Mouse (Mus musculus) hindbrain, postnatal 0 days (tissue): Measurements from ENCODE around the gene Nrp1. TPM values are rescaled to one million over a fixed set of nuclear protein-coding genes. Genes with fewer than 3 reads are reported as not detected.
A peak's percentile ranks its signal among the peaks of the same experiment; 100 is the strongest.

Experiments used
- ATAC-seq: fragments of 200-750 bp; cut with Nextera tagmentation; 2 replicates; pipeline ENCODE4 v1.8.0; 2017; ENCODE audit warnings: mild to moderate bottlenecking, moderate TSS enrichment, moderate library complexity
- DNase-seq: peaks from one replicate; pipeline ENCODE4 v3.0.0-alpha.2; 2015; ENCODE audit warnings: low spot score
- H3K27ac ChIP-seq: fragments of 300-500 bp; sonication (generic); 2 replicates; pipeline ENCODE4 v1.5.1; 2014; ENCODE audit warnings: mild to moderate bottlenecking
- H3K27me3 ChIP-seq: fragments of 300-500 bp; sonication (generic); 2 replicates; pipeline ENCODE4 v1.6.1; 2014; ENCODE audit warnings: low read length, mixed read lengths; ENCODE audit not compliant: insufficient read depth
- H3K36me3 ChIP-seq: fragments of 300-500 bp; sonication (generic); 2 replicates; pipeline ENCODE4 v1.6.1; 2014; ENCODE audit warnings: low read length, mixed read lengths; ENCODE audit not compliant: insufficient read depth
- H3K4me1 ChIP-seq: fragments of 300-500 bp; sonication (generic); 2 replicates; pipeline ENCODE4 v1.6.1; 2014; ENCODE audit warnings: antibody characterized with exemption, low read length, mixed read lengths; ENCODE audit not compliant: insufficient read depth
- H3K4me2 ChIP-seq: fragments of 300-500 bp; sonication (generic); 2 replicates; pipeline ENCODE4 v1.6.1; 2014; ENCODE audit warnings: low read depth, mild to moderate bottlenecking, low read length, moderate library complexity, mixed read lengths
- H3K4me3 ChIP-seq: fragments of 300-500 bp; sonication (generic); 2 replicates; pipeline ENCODE4 v1.5.1; 2014; ENCODE audit warnings: low read length
- H3K9ac ChIP-seq: fragments of 300-500 bp; sonication (generic); replicated peaks from 2 replicates; pipeline ENCODE4 v1.6.1; 2014; ENCODE audit warnings: mild to moderate bottlenecking, low read length, moderate library complexity, mixed read lengths
- H3K9me3 ChIP-seq: fragments of 300-500 bp; sonication (generic); 2 replicates; pipeline ENCODE4 v1.6.1; 2016; ENCODE audit warnings: low read length, mixed read lengths
- CTCF ChIP-seq: IDR thresholded peaks from 2 replicates; pipeline ENCODE4 v1.5.1; 2016; ENCODE audit warnings: antibody characterized with exemption, control low read depth, low read depth
- WGBS: fragments of 180-500 bp; shearing (Covaris S2); extraction: QIAGEN DNeasy Blood & Tissue Kit; methylation state at CpG from one replicate; pipeline ENCODE4 v1.1.7; 2014; 5-methylcytosine and 5-hydroxymethylcytosine counted together
- polyA plus RNA-seq: library from polyadenylated mRNA; unstranded; fragments of >200 nt; fragmentation: Nextera tagmentation; extraction: Ambion mirVana; gene quantifications from 2 replicates; pipeline ENCODE4 v1.2.1, GENCODE M21; 2015
- total RNA-seq: library from RNA; depleted of rRNA; stranded (reverse); fragments of >200 nt; gene quantifications from 2 replicates; pipeline ENCODE4 v1.2.3, GENCODE M21; 2014

Gene Nrp1
- total and polyA plus RNA-seq, 2 experiments from 2014 or later: 44.3 to 51.0 TPM

DNA sequence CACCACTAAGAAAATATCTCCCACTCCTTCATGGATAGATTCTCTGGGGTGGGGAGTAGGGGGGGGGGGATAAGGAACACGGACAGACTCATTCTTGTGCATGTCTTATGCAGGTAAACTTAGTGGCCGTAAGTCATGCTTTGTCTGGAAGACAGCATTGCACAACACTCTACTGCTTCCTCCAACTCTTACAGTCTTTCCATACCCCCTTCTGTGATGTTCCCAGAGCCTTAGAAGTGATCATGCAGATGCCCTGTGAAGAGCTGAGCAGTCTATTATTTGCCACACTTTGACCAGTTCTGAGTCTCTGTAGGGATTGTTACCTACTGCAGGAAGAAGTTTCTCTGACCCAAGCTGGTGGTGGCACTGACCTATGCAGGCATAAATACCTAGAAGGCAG, 98.9 kb downstream of the Nrp1 start:
- no peak overlapping the region for H3K4me3 ChIP-seq
- ATAC-seq: no peak
- no peaks in the 10 kb centered on the region for H3K9me3 ChIP-seq
- H3K36me3 ChIP-seq: no peaks in the 10 kb centered on the region
- H3K9ac ChIP-seq: no peak overlapping the region
- 89% methylated on average over 2 of the region's 2 CpGs for WGBS
- no peak overlapping the region for H3K4me2 ChIP-seq
- no peak overlapping the region for H3K27ac ChIP-seq
- no peaks in the 10 kb centered on the region for H3K27me3 ChIP-seq
- H3K4me1 ChIP-seq: no peaks in the 10 kb centered on the region
- no peak for DNase-seq
- TF ChIP-seq CTCF: no peak

DNA sequence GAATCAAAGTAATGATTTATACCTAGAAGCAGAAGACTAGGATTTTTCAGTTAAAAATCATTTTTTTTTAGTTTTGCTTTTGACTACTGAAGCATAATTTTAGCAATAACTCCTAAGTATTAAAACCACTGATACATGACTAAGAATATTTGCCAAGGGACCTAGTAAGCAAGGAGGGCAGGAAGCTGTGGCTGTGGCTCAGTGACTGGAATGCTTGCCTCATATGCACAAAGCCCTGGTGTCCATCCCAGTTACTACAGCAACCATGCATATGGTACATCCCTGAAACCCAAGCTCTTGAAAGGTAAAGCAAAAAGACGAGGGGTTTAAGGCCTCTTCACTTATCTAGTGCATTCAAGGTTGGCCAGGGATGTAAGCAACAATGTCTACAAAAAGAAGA, 101.3 kb downstream of the Nrp1 start:
- Histone ChIP-seq H3K4me1 (no peaks in the 10 kb centered on the region), H3K4me3 (no peak overlapping the region), H3K27ac (no peak overlapping the region), H3K9ac (no peak overlapping the region), H3K36me3 (no peaks in the 10 kb centered on the region), H3K4me2 (no peak overlapping the region), H3K27me3 (no peaks in the 10 kb centered on the region), H3K9me3 (no peaks in the 10 kb centered on the region)
- WGBS: 62% methylated on average over 1 of the region's 1 CpGs
- ATAC-seq: no peak
- TF ChIP-seq CTCF: peak; percentile 15; the same call in 1 of the 2 replicates
- DNase-seq: no peak

- TF ChIP-seq CTCF: no peak
- Histone ChIP-seq H3K4me2 (no peak overlapping the region), H3K9ac (no peak overlapping the region), H3K4me1 (no peaks in the 10 kb centered on the region), H3K9me3 (no peaks in the 10 kb centered on the region), H3K36me3 (no peaks in the 10 kb centered on the region; the same call in 1 of the 2 replicates), H3K27ac (no peak overlapping the region), H3K27me3 (no peaks in the 10 kb centered on the region), H3K4me3 (no peak overlapping the region)
- DNase-seq (no peak), ATAC-seq (no peak)
Measured at GRCm38 (mm10) chr8:128461716-128462115, 103.3 kb downstream of the Nrp1 start.

DNA sequence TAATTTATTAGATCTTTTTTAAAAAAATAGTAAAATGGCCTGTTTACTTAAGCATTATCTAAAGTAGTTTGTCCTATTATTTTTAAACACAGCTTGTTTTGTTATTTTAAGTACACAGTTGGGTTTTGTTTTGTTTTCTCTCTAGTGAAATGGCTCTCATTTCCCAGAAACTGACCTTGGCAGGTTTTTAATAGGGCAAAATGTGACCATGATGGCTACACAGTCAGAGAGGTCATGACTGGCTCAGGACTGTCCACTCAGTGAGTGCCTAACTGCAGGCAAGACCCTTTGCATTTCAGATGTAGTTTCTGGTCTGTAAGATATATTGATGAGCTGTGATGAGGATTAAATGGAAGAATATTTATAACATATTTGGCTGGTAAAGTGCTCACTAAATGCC, 104.8 kb downstream of the Nrp1 start:
- Histone ChIP-seq H3K4me3 (no peak overlapping the region), H3K27ac (no peak overlapping the region), H3K9ac (no peak overlapping the region), H3K36me3 (no peaks in the 10 kb centered on the region; the same call in 1 of the 2 replicates), H3K4me2 (no peak overlapping the region), H3K4me1 (no peaks in the 10 kb centered on the region), H3K27me3 (no peaks in the 10 kb centered on the region), H3K9me3 (no peaks in the 10 kb centered on the region)
- no peak for DNase-seq
- TF ChIP-seq CTCF: no peak
- no peak for ATAC-seq

GRCm38 (mm10) chr8:128464056-128464623, 105.7 kb downstream of the Nrp1 start:
- Histone ChIP-seq H3K27ac (no peak overlapping the region), H3K4me3 (no peak overlapping the region), H3K4me1 (no peaks in the 10 kb centered on the region), H3K9ac (no peak overlapping the region), H3K9me3 (no peaks in the 10 kb centered on the region), H3K4me2 (no peak overlapping the region), H3K27me3 (no peaks in the 10 kb centered on the region), H3K36me3 (peaks cover 7% of the 10 kb centered on the region; the same call in 1 of the 2 replicates)
- no peak for TF ChIP-seq CTCF
- 85% methylated on average over 4 of the region's 4 CpGs for WGBS
- DNase-seq: no peak
- ATAC-seq: no peak

DNA sequence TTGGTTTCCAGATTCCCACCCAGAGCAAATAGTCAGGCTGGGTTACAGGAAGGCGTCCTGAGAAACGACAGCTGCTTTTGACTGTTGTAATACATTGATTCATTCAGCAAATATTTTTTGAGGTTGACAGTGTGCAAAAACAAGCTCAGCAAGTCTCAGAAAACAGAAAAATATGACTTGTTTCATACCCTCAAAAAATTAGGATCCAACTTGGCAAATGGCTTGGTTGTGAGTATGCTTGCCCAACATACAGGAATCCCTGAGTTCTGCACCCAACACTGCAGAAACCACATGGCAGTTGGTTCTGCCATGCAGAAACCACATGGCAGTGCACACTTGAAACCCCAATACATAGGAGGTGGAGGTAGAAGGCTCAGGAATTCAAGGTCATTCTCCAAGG, 107.1 kb downstream of the Nrp1 start:
- Histone ChIP-seq H3K27ac (no peak overlapping the region), H3K27me3 (no peaks in the 10 kb centered on the region), H3K9ac (no peak overlapping the region), H3K36me3 (peaks cover 7% of the 10 kb centered on the region; the same call in 1 of the 2 replicates), H3K4me2 (no peak overlapping the region), H3K4me3 (no peak overlapping the region), H3K4me1 (no peaks in the 10 kb centered on the region), H3K9me3 (no peaks in the 10 kb centered on the region)
- 87% methylated on average over 2 of the region's 2 CpGs for WGBS
- TF ChIP-seq CTCF: no peak
- no peak for ATAC-seq
- no peak for DNase-seq

GRCm38 (mm10) chr8:128466681-128467430, 108.5 kb downstream of the Nrp1 start:
- H3K36me3 ChIP-seq: peaks cover 7% of the 10 kb centered on the region; the same call in 1 of the 2 replicates
- no peak overlapping the region for H3K27ac ChIP-seq
- DNase-seq: peak; percentile 25
- no peak overlapping the region for H3K9ac ChIP-seq
- no peaks in the 10 kb centered on the region for H3K4me1 ChIP-seq
- ATAC-seq: no peak
- no peak for TF ChIP-seq CTCF
- no peak overlapping the region for H3K4me2 ChIP-seq
- H3K4me3 ChIP-seq: no peak overlapping the region
- H3K9me3 ChIP-seq: no peaks in the 10 kb centered on the region
- WGBS: 70% methylated on average over 4 of the region's 4 CpGs
- H3K27me3 ChIP-seq: no peaks in the 10 kb centered on the region
